Mouse (Mus musculus): ENCODE measurements around the gene Gm5767. TPM values are rescaled to one million over a fixed set of nuclear protein-coding genes. Genes with fewer than 3 reads are reported as not detected.

Gene Gm5767
- not detected in 2 replicates for polyA plus RNA-seq (2015; fragmentation: Nextera tagmentation; extraction: Ambion mirVana)

DNA sequence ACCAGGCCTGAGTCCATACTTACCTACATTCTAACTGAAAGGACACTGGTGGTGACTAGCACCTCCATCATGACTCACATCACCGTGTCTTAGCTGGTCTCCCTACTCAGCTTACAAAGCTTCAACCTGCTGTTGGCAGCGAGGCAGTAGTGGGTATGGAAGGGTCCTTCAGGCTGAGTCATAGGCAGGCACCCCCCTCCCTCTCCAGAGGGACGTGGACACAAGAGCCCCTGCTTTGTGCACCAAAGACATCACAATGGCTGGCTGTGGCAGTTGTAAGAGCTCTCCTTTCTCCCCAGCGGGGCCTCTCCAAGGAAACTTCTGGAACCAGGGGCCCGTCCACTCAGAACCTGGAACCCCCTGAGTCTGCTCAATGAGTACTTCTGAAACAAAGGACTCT is at the start of gene Gm5767:
Gene Gm5767, plus strand, starts transcription at position 301 of the 400 bp plus-strand sequence.
- ATAC-seq (replicated peaks; ENCODE audit: low FRiP score): no peak
- no peak within 1 kb of the TSS for H3K4me3 ChIP-seq (replicated peaks)
- H3K9me3 ChIP-seq (replicated peaks): no peaks in the 10 kb centered on the region
- no peaks in the 10 kb centered on the region for H3K4me1 ChIP-seq
- H3K27me3 ChIP-seq: no peaks in the 10 kb centered on the region
- H3K36me3 ChIP-seq: no peaks in the 10 kb centered on the region
- H3K9ac ChIP-seq: no peak within 1 kb of the TSS
- 86% methylated on average over 5 of the region's 5 CpGs for WGBS
- no peak within 1 kb of the TSS for H3K27ac ChIP-seq
- H3K4me2 ChIP-seq: no peak within 1 kb of the TSS

DNA sequence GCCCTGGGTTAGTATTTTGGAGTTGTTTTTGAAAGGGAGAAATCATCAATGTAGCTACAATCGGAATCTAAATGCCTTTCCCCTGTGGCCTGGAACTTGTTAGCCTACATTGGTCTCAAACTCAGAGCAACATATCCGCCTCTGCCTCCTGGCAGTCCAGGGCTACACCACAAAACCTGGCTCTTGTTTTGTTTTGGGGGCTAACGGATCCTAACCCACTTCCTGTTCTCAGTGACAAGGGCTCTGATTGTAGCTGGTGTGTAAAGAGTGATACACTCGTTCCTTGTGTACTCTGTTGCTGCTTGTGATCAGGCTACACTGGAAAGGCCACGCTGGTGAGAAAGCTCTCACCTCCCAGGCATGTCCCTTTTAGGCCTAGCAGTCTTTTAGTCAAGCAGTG is 49.1 kb upstream of the Gm5767 start:
- H3K36me3 ChIP-seq: peaks cover 33% of the 10 kb centered on the region
- no peak overlapping the region for H3K4me3 ChIP-seq (replicated peaks)
- no peak for ATAC-seq (replicated peaks; ENCODE audit: low FRiP score)
- H3K9me3 ChIP-seq (replicated peaks): no peaks in the 10 kb centered on the region
- H3K27ac ChIP-seq: no peak overlapping the region
- no peak overlapping the region for H3K4me2 ChIP-seq
- no peak overlapping the region for H3K9ac ChIP-seq
- WGBS: 86% methylated on average over 5 of the region's 5 CpGs
- H3K27me3 ChIP-seq: no peaks in the 10 kb centered on the region
- H3K4me1 ChIP-seq: peaks cover 8% of the 10 kb centered on the region

DNA sequence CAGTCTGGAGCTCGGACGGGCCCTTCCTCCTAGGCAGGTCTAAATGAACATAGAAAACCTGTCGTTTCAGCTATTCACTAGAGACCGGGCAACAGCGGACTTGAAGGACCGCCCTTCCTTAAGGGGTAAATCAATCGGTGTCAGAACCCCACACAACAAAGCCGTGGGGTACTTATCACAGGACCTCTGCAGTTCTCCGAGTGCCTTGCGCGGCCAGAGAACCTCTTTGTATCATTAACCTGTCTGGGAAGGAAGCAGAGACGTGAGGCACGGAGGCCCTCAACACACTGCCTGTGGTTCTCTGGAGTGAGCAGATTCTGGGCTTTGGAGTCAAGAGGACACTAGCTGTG is 43.7 kb upstream of the Gm5767 start:
- no peaks in the 10 kb centered on the region for H3K9me3 ChIP-seq (replicated peaks)
- peak; percentile 59 for ATAC-seq (replicated peaks; ENCODE audit: low FRiP score)

DNA sequence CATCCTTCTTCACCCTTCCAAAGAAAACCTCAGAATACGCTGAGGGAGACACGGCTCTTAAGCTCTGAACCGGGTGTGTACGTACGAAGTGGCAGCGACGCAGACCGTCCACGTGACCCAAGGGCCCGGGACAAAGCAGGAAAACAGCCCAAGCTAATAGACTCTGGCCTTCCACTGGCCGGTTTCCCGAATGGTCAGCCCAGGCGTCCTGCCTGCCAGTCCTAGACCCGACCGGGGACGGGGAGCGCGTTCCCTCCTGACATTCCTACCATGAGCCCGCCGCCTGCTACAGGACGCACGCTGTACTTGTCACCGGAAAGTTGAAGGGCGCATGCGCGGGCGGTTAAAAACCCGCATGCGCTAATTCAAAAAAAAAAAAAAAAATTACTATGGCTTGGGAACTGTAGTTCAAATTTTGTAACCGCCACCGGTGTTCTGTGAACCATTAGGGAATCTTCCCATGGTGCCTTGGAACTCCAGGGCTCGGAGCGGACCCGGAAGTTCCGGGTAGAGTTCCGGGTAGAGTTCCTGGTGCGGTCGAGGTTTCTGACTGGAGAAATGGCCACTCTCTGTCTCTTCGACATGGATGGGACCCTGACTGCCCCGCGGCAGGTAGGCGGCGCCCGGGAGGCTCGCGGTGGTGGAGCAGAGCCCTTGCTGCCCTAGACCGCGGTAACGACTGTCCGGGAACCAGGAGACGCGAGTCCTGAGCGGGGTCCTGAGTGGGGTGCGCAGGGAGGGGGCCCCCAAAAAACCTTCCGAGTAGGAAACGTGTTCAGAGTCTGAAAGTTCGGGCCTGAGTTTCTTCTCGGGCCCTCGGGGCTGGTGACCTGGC is 43.1 kb upstream of the Gm5767 start, which contains the start of the genes Pmm2 and Tmem186:
Gene Pmm2, plus strand, starts transcription at position 458 of the 835 bp plus-strand sequence.
Gene Tmem186, minus strand, starts transcription at position 496 of the 835 bp plus-strand sequence.
- Histone ChIP-seq H3K4me1 (peaks cover 23% of the 10 kb centered on the region), H3K36me3 (peaks cover 38% of the 10 kb centered on the region), H3K4me2 (peak within 1 kb of the TSS; percentile 87), H3K9ac (peak within 1 kb of the TSS; percentile 87), H3K27me3 (no peaks in the 10 kb centered on the region), H3K9me3 (replicated peaks) (no peaks in the 10 kb centered on the region), H3K27ac (peak within 1 kb of the TSS; percentile 93), H3K4me3 (replicated peaks) (peak within 1 kb of the TSS; percentile 73)
- WGBS: under 1% methylated on average over 59 of the region's 59 CpGs
- ATAC-seq (replicated peaks; ENCODE audit: low FRiP score): peak; percentile 89

More for the DNA sequence above, 43.7 kb upstream of the Gm5767 start:
- Histone ChIP-seq H3K4me1 (peaks cover 23% of the 10 kb centered on the region), H3K27me3 (no peaks in the 10 kb centered on the region), H3K36me3 (peaks cover 38% of the 10 kb centered on the region), H3K9ac (peak overlapping the region; percentile 87), H3K27ac (peak overlapping the region; percentile 93), H3K4me3 (replicated peaks) (peak overlapping the region; percentile 73), H3K4me2 (peak overlapping the region; percentile 87)
- 1% methylated on average over 13 of the region's 13 CpGs for whole genome bisulfite sequencing

DNA sequence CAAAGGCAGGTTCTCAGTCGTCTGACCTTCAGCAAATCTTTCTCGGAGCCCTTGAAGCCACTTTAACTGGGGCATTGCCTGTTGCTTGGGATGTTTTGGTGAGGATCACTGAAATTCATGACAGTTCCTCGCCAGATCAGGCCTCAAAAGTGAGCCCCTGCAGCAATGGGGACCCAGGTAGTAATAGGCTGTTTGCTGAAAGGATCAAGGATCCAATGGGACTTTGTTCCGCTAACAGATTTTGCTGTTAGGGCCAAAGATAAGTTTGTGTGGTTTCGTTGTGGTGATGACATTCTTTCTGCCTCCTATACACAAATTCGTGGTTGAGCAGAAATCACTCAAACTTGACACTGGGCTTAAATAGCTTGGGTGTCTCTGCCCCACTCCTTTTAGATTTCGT is 42.4 kb upstream of the Gm5767 start:
- Histone ChIP-seq H3K9me3 (replicated peaks) (no peaks in the 10 kb centered on the region), H3K27ac (peak overlapping the region; percentile 93), H3K9ac (peak overlapping the region; percentile 87), H3K27me3 (no peaks in the 10 kb centered on the region), H3K4me2 (peak overlapping the region; percentile 87), H3K4me3 (replicated peaks) (peak overlapping the region; percentile 73), H3K4me1 (peaks cover 23% of the 10 kb centered on the region), H3K36me3 (peaks cover 38% of the 10 kb centered on the region)
- WGBS: 45% methylated on average over 7 of the region's 7 CpGs
- no peak for ATAC-seq (replicated peaks; ENCODE audit: low FRiP score)

DNA sequence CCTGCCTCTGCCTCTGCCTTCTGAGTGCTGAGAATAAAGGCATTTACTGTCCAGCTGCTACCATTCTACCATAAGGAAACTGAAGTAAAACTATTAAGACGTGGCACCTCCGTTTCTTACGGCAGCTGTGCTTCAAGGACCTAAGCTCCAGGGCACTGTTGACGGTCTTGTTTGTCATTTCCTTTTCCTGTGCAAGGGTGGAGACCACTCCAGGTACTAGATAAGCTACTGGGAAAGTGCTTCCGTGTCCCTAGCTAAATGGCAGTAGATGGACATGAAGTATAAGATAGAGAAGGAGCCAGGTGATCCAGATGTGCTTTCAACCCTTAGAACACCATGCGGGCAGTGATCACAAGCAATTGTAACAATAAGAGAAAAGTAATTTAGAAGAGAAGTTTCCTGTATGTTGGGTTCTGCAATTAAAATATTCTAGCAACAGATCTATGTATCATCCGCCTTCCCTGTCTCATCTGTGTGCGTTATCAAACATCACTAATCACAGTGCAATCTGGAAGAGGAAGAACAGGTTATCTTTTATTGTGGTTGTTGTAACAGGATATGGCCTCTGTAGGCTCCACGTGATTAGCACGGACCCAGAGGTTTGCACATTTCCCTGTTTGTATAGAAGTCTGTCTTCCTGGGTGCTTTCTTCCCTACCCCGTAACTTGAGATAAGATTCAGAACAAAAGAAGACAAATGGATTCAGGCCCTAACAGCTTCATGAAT is 40.9 kb upstream of the Gm5767 start:
- H3K9me3 ChIP-seq (replicated peaks): no peaks in the 10 kb centered on the region
- no peak overlapping the region for H3K4me2 ChIP-seq
- H3K27me3 ChIP-seq: no peaks in the 10 kb centered on the region
- no peak overlapping the region for H3K4me3 ChIP-seq (replicated peaks)
- peaks cover 52% of the 10 kb centered on the region for H3K36me3 ChIP-seq
- no peak for ATAC-seq (replicated peaks; ENCODE audit: low FRiP score)
- peaks cover 23% of the 10 kb centered on the region for H3K4me1 ChIP-seq
- 81% methylated on average over 11 of the region's 11 CpGs for WGBS
- no peak overlapping the region for H3K9ac ChIP-seq
- no peak overlapping the region for H3K27ac ChIP-seq

DNA sequence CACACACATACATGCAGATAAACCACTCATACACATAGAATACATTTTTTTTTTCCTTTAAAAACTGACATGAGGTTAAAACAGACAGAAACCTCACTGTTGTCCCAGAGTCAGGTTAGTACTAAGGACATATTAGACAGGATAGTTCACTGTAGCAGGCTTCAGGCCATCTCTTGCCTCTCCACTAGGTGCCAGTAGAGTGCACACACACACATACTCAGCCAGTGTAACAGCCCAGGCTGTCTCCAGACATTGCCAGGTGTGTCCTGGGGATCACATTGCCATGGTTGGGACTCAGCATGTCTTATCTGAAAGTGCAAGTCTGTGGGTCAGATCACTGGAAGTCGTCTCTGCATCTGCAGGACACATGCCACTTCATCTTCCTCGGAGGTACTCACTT is 36.7 kb upstream of the Gm5767 start:
- ATAC-seq (replicated peaks; ENCODE audit: low FRiP score): peak; percentile 64; the same call in 1 of the 2 replicates
- Histone ChIP-seq H3K36me3 (peaks cover 80% of the 10 kb centered on the region), H3K27me3 (no peaks in the 10 kb centered on the region), H3K4me1 (peaks cover 4% of the 10 kb centered on the region; the same call in 1 of the 2 replicates), H3K9me3 (replicated peaks) (no peaks in the 10 kb centered on the region), H3K4me3 (replicated peaks) (no peak overlapping the region), H3K9ac (no peak overlapping the region), H3K4me2 (no peak overlapping the region), H3K27ac (no peak overlapping the region)
- WGBS: 81% methylated on average over 2 of the region's 2 CpGs

DNA sequence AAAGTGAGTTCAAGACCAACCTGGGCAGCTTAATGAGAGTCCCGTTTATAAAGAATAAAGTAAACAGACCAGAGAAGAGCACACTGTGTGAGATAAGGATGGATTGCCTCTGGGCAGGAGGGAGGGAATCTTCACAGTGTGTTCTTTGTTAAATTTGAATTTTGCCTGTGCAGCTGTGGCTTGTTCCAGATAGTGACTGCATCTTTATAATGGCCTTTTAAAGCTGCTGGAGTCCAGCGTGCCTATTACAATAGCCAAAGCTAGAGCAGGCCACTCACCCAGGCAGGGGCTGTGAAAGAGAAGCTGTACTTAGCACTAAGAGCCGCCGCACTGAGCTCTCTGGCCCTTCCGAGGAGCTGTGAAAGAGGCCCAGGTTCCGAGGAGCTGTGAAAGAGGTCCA is 35.0 kb upstream of the Gm5767 start:
- Histone ChIP-seq H3K27ac (no peak overlapping the region), H3K4me2 (no peak overlapping the region), H3K9ac (no peak overlapping the region), H3K9me3 (replicated peaks) (no peaks in the 10 kb centered on the region), H3K4me1 (no peaks in the 10 kb centered on the region), H3K36me3 (peaks cover 97% of the 10 kb centered on the region), H3K4me3 (replicated peaks) (no peak overlapping the region), H3K27me3 (no peaks in the 10 kb centered on the region)
- 88% methylated on average over 6 of the region's 6 CpGs for WGBS
- ATAC-seq (replicated peaks; ENCODE audit: low FRiP score): no peak

DNA sequence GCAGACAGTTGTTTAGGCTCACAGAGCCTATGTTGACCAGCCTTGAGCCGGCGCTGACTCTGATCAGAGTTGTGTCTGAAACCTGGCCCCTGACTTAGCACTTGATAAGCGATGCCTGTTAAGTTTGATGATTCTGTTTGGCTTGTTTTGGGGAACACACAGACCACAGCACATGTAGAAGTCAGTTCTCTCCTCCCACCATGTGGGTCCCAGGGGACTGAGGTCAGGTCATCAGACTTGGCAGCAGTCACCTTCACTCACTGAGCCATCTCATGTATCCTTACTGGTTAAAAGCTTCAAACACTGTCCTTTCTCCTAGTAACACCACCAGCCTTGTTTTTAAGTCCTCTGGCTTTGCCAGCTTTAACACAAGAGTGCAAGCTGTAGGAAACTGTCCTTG is 30.6 kb upstream of the Gm5767 start:
- Histone ChIP-seq H3K4me1 (no peaks in the 10 kb centered on the region), H3K9ac (no peak overlapping the region), H3K27me3 (no peaks in the 10 kb centered on the region), H3K36me3 (peaks cover 99% of the 10 kb centered on the region), H3K9me3 (replicated peaks) (no peaks in the 10 kb centered on the region), H3K4me2 (no peak overlapping the region), H3K27ac (no peak overlapping the region), H3K4me3 (replicated peaks) (no peak overlapping the region)
- 86% methylated on average over 3 of the region's 3 CpGs for WGBS
- ATAC-seq (replicated peaks; ENCODE audit: low FRiP score): no peak

DNA sequence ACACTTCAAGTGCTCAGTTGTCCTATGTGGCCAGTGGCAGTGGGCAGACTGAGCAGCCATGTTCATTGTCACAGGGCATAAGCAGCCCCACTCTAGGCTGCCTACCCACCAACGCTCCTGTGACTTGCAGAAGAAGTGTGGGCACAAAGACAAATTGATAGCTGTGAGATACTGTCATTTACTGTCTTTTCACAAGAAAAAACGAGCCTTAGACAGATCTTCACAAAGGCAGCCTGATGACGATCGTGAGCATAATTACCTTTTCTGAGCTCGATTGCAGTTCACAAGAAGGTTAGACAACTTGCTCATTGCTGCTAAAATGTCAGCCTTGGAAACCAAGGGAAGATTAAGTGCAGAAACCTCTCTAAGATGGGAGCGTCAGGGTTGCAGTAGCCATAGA is 25.5 kb upstream of the Gm5767 start:
- Histone ChIP-seq H3K36me3 (peaks cover 97% of the 10 kb centered on the region), H3K27ac (no peak overlapping the region)

DNA sequence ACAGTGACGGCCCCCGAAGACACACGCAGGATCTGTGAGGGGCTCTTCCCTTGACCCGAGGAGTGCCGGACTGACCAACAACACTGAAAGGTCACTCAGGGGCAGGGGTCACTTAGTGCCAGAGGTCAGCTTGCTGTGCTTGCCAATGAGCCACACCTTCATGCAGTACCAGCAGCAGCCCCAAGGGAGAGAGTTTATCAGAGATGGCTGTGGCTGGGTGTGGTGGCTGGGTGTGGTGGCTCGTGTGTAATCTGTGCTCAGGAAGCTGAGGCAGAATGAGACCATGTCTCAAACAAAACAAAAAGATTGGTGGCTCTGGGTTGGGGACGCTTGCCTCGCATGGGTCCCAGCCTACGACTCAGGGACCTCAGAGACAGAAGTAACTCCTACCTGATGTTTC is 25.0 kb upstream of the Gm5767 start:
- Histone ChIP-seq H3K27ac (no peak overlapping the region), H3K36me3 (peaks cover 96% of the 10 kb centered on the region), H3K4me1 (no peaks in the 10 kb centered on the region), H3K4me3 (replicated peaks) (no peak overlapping the region), H3K27me3 (no peaks in the 10 kb centered on the region), H3K9ac (no peak overlapping the region), H3K4me2 (no peak overlapping the region), H3K9me3 (replicated peaks) (no peaks in the 10 kb centered on the region)
- 80% methylated on average over 9 of the region's 9 CpGs for WGBS
- ATAC-seq (replicated peaks; ENCODE audit: low FRiP score): no peak

More for the DNA sequence above, 25.5 kb upstream of the Gm5767 start:
- no peak for ATAC-seq (replicated peaks; ENCODE audit: low FRiP score)
- Histone ChIP-seq H3K9me3 (replicated peaks) (no peaks in the 10 kb centered on the region), H3K4me2 (no peak overlapping the region), H3K9ac (no peak overlapping the region), H3K27me3 (no peaks in the 10 kb centered on the region), H3K4me1 (no peaks in the 10 kb centered on the region), H3K4me3 (replicated peaks) (no peak overlapping the region)
- 82% methylated on average over 6 of the region's 6 CpGs for whole genome bisulfite sequencing

DNA sequence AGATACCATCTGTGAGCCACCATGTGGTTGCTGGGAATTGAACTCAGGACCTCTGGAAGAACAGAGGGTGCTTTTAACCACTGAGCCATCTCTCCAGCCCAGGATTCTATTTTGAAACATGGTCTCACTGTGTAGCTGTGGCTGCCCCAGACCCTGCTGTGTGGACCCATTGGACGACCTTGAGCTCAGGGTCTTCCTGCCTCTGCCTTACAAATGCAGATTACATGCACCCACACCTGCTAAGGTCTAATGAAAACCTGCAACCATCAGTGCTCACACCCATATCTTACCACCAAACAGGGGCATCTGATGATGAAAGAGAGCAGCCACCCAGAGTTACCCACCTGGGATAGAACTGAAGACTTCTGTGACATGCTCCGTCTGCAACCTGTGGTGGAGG is 24.3 kb upstream of the Gm5767 start:
- no peak for ATAC-seq (replicated peaks; ENCODE audit: low FRiP score)
- Histone ChIP-seq H3K4me2 (no peak overlapping the region), H3K9ac (no peak overlapping the region), H3K4me3 (replicated peaks) (no peak overlapping the region), H3K27ac (no peak overlapping the region), H3K9me3 (replicated peaks) (no peaks in the 10 kb centered on the region), H3K4me1 (no peaks in the 10 kb centered on the region), H3K36me3 (peaks cover 93% of the 10 kb centered on the region), H3K27me3 (no peaks in the 10 kb centered on the region)
- 86% methylated on average over 2 of the region's 2 CpGs for WGBS

Data from kidney, embryonic 15.5 days (tissue).